Mouse (Mus musculus) adrenal gland, postnatal 25 days (tissue): ENCODE measurements at regions not wholly inside any gene's neighbourhood (a gene's known extent, or its start where the extent isn't known, plus 50 kb on each side); places are given as distances from the start of the nearest gene placed in this dataset.

Experiments
- DNase-seq: peaks from one replicate; pipeline ENCODE4 v3.0.0; 2021; ENCODE audit warnings: mixed read lengths

- DNase-seq, result no peak
These were observed 212.4 kb upstream of the Ntm start for GRCm38 (mm10) chr9:30175376-30175775.

DNA sequence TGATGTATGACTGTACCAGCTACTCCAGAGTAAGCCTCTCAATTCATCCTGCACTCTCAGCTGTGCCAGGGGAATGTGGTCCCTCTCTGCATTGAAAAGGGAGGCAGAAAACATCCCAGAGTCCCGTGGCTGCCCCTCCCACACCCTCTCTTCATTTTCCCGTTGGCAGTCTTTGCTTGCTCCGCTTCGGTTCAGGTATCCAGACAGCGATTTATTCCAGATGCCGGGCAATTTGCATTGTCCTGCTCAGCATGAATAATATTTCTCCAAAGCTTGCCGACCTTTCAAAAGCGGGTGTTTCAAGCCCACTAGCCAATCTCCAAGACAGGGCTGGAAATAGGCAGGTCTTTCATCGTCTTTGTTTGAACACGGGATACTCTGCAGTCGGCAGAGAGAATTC is 220.5 kb upstream of the Ntm start:
- DNase-seq, result no peak

GRCm38 (mm10) chr9:30184996-30185763 is 222.2 kb upstream of the Ntm start:
- no peak for DNase-seq

GRCm38 (mm10) chr9:30186261-30186660 is 223.3 kb upstream of the Ntm start:
- DNase-seq, result no peak

DNA sequence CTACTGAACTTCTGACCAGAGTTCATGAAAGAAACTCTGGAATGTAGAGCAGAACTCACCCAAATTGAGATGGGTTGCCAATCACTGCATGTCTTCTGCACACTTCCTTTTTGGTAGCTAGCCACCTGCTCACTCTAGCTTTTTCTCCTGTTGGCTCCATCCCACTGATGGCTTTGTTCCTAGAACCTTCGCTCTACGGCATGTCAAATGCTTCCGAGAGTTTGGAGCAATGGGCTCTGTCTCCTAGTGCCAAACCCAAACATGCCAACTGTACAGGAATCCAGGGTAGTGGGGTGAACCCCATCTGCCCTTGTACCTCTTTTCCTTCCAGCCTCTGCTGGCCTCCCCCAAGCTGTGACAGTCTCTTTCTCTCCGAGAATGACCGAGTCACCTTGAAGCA is 227.1 kb upstream of the Ntm start:
- DNase-seq, result no peak

DNA sequence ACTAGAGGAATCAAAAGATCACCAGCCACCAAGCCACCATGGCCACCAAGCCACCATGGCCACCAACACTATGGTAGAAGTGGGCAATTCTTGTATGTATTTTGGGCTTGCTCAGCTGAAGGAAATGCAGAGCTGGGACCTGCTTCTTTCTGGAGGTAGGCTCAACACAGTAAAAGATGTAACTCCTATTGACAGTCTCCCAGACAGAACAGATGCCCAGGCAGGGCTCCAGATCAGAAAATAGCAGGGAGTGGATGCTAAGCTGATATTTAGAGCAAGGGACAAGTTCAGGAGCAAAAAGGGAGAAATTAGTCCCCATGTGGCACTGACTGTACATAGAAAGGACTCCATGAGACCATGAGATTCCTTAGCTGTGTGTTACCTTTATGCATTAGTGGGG is 228.2 kb upstream of the Ntm start:
- no peak for DNase-seq

DNA sequence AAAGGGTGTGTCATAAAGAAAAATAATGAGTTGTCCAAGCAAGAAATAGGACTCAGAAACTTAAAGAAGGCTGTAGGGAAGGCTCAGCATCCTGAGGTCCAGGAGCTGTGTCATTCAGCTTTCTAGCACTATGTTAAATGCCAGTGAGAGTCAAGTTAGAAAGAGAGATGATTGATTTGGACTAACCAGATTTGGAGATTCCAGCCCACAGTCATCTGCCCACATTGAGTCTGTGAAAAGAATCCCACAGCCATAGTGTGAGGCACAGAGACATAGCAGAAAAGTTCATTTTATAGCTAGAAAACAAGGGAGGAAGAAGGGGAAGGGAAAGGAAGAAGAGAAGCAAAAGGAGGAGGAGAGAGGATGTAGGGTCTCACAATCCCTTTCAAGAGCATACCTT is 229.0 kb upstream of the Ntm start:
- no peak for DNase-seq

DNA sequence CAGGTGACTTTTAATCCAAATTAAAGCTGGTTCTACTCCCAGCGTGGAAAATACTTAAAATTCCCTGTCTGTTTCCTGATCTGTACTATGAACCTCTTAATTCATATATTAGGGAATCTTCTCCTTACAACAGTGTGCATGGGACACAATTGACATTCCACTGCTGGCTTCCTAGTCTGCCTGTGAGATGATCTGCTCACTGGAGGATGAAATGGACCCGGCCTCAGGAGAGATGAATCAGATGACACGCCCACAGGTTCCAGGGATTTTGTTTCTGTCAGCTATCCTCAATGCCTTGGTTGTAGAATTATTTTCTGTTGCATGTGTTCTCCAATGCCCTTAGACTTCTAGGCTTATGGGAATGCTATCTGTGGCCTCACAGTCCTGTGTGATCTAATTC is 231.9 kb upstream of the Ntm start:
- no peak for DNase-seq

DNA sequence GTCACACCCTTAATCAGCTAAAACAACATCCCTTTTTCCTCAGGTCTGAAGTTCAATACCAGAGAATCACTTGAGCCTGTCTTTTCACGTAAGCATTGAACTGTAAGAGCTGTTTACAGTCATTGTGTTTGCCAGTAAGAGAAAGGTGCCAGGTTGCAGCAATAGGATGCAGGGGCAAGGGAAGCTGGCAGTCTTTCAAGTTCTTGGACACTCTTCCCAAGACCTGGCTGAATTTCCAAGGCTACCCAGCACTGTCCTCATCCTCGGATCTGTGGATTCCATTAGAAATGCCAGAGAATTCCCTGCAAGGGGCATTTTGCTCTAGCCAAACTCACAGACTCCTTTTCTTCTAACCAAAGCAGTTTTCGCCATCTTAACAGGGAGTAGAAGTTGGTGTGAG is 224.5 kb upstream of the Snx19 start:
- no peak for DNase-seq

GRCm38 (mm10) chr9:30207631-30208030 is 219.3 kb upstream of the Snx19 start:
- DNase-seq, result no peak

DNA sequence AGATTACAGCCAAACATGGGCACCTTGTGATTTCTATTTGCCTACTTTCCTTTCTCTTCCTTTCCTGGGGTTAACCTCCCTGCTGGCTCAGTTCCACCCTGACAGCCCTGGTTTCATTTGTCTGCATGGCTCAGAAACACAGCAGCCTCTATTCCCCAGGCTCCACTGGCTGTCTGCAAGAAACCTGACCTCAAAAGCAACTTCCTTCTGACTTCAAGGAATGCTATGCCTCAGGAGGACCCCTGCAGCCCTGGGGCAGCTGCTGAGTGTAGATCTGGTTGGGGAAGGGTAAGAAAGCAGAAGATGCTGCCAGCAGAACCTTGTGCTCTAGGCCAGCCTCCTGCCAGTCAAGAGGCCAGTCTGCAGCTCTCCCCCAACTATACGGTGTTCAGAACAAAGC is 217.1 kb upstream of the Snx19 start:
- DNase-seq, result no peak

- no peak for DNase-seq
These were observed 214.3 kb upstream of the Snx19 start for GRCm38 (mm10) chr9:30212471-30213075.

DNA sequence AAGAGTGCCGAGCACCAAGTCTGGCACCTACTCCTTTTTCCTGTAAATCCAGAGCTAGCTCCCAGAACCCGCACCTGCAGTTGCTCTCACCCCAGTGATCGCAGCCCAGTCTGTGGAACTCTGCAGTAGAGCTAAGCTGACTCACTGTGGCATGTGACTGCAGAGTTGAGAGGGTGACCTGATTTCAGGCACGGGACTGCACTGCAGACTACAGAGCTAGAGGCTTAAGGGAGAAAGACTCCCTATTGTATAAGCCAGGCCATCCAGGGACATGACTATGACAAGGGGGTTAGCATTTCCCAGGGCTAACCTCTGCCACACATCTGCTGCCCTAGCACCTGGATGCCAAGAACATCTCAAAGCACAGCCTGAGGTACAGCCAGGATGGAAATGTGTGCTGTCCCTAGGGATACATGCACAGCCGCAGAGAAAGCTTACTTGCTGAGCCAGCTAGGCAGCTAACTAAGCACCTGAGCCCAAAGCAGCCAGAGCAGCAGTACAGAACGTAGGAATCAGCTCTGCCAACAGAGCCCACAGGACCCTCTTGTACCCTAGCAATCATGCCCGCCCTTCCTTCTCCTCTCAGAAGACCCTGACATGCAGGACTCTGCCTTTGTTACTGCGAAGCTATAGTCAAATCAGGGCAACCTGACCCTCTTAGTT is 192.3 kb upstream of the Snx19 start:
- peak; percentile 8 for DNase-seq

GRCm38 (mm10) chr9:30235791-30236190 is 191.1 kb upstream of the Snx19 start:
- no peak for DNase-seq

- DNase-seq, result no peak
These were observed 184.8 kb upstream of the Snx19 start for GRCm38 (mm10) chr9:30242107-30242506.

GRCm38 (mm10) chr9:30264533-30265168 is 162.3 kb upstream of the Snx19 start:
- DNase-seq, result peak; percentile 49

DNA sequence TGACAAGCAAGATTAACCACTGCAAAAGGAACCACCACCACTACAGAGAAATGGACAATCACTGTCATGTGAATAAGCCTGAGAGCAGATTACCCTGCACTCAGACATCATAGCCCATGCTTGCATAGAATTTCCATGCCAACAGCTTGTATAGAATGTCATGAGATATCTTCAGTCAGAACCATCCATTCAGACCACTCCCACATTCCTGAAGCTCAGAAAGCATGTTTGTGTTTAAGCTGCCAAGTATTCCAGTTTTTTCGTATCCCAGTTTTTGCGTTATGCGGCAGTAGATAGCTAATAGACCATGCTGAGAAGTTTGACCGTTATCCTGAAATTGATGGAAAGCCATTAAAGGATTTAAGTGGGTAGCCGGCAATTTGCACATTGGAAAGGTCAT is 155.8 kb upstream of the Snx19 start:
- no peak for DNase-seq

- DNase-seq, result no peak
These were observed 153.1 kb upstream of the Snx19 start for GRCm38 (mm10) chr9:30273836-30274235.

GRCm38 (mm10) chr9:30278231-30278630 is 148.7 kb upstream of the Snx19 start:
- no peak for DNase-seq

DNA sequence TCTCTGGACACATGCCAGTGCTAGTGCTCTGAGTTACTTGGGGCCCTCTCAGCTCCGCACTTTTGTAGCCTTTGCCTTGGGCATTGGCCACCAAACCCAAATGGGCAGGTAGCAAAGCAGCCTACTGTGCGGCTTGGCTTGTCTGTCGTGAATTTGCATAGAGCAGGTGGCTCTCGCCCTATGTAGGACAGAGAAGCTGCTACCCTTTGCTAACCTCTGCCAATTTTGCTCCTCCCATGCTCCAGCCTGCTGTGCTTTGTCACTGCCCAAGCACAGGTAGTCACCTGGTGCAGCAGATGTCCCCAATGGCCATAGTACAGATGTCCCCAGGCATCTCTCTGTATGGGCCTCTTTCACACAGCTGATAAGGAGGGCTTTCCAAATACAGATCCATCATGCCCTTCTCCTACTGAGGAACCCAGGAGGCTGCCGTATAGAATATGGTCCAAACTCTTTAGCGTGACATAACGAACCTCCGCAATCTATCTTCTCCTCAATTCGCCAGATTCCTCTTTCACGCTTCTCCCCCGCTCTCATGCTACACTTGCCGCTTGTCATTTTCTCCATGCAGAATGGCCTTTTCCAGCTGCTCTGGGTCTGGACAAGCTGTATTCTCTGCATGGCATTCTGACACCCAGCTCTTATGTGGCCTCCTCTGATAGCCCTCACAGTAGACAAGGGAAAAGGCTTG is 143.7 kb upstream of the Snx19 start:
- DNase-seq, result no peak

DNA sequence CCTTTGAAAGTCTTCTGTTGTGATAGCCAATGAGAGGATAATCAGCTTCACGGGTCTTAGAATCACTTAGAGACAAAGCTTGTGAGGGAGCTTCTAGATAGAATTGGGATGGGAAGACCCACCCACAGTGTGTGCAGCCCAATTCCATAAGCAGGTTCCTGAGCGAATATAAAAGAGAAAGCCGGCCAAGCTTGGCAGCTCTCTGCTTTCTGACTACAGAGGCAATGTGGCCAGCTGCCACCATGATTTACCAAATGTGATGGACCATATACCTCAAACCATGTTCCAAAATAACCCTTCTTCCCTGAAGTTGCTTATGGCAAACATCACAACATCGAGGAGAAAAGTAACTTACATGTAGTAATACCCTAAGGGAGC is 143.1 kb upstream of the Snx19 start:
- DNase-seq, result no peak

GRCm38 (mm10) chr9:30284562-30285323 is 142.2 kb upstream of the Snx19 start:
- DNase-seq, result no peak
